Mouse (Mus musculus): ENCODE results near the gene Plekhg4. TPM values are rescaled to one million over a fixed set of nuclear protein-coding genes. Genes with fewer than 3 reads are reported as not detected.

The Plekhg4 gene
- total RNA-seq, 4 experiments from 2014 or later: 0.42 to 2.7 (median 1.3) TPM

- no peak for DNase-seq
Measured at GRCm38 (mm10) chr8:105404496-105404895, 31.4 kb downstream of the Plekhg4 start.

GRCm38 (mm10) chr8:105406416-105406815 lies 33.3 kb downstream of the Plekhg4 start:
- DNase-seq: no peak

DNA sequence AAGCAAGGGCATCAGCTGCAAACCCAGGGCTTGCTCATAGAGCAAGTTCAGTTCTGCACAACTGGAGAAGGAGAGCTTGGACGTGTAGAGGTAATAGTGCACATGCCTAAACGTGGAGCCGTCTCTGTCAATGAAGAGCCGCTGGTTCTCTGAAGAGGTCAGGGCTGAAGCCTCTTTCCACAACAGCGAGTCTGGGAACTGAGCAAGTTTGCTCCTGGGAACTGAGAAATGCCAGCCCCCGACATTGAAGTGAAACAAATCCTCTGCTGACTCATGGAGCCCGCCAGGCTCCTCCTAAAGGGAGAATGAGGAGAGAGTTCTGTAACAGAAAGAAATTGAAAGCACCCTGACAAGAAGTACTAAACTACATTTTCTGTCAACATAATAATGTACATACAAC lies 35.3 kb downstream of the Plekhg4 start:
- peak; percentile 10 for DNase-seq

GRCm38 (mm10) chr8:105409947-105410346 lies 36.9 kb downstream of the Plekhg4 start:
- DNase-seq: no peak

DNA sequence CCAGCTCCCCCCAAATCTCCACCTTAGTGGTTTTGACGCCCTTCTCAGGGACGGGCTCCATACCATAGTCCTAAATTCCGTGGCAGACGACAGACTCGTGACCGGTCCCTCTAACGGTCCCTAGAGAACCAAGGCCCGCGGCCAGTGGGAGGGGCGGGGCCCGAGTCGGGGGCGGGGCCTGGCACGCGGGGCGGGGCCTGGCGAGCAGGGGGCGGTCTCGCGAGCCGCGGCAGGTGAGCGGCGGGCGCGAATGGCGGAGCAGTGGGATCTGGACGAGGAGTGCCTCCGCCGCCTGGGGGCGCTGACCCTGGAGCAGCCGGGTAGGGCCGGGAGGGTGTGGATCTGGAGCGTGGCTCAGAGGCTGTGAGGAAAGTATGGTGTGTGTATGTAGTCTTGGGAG lies 40.3 kb downstream of the Plekhg4 start, which contains the start of the genes Kctd19 and Lrrc36:
Kctd19 (minus strand) TSS at position 112 of the 400 bp plus-strand sequence.
Lrrc36 (plus strand) TSS at position 181 of the 400 bp plus-strand sequence.
- DNase-seq: peak; percentile 23

GRCm38 (mm10) chr8:105418992-105419391 lies 45.9 kb downstream of the Plekhg4 start:
- no peak for DNase-seq

DNA sequence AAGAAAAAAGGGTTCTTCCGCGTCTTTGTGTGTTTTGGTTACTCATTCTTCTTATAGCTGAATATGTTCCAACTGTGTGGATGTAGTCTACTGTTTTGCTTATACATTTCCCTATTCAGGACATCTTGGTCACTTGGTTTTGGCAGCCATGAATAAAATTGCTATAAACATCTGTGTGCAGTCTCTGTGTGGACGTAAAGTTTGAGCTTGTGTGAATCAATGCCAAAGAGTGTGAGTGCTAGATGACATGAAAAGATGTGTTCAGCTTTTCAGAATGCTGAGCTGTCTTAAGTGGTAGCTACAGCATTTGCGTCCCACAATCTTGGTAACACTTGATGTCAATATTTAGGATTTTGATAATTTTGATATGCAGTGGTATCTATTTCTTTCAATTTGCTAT lies 46.7 kb downstream of the Plekhg4 start:
- DNase-seq: no peak

DNA sequence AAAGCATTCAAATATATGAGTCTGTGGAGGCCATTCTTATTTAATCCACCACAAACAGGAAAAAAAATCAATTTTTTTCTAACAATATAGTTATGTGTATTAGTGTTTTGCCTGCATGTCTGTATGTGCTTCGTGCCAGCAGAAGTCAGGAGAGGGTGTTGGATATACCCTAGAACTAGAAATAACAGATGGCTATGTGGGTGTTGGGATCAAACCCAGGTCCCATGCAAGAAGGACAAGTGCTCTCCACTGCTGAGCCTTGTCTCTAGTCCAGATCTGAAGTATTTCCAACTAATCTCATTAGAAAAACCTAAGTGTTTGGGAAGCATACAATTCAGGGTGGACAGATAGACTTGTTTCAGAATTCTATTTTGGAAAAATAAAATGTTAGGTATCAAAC lies 48.9 kb downstream of the Plekhg4 start:
- DNase-seq: no peak

DNA sequence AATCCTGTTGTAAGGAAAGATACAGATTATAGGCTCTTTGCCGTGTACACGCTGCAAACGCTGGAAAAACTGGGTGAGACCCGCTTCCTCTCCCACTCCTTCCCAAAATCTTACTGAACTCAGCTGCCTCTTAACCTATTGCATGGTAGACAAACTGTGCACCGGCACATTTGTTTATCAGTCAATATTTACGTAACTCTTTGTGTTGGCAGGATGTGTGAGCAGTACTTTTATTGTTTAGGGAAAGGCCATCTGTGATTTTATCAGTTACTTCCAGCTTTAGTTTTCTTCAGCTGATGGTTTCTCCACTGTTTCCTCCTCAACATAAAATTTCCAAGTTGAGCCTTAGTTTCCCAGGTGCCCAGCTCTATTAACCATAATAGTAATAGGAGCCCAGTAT lies 53.8 kb downstream of the Plekhg4 start:
- no peak for DNase-seq

DNA sequence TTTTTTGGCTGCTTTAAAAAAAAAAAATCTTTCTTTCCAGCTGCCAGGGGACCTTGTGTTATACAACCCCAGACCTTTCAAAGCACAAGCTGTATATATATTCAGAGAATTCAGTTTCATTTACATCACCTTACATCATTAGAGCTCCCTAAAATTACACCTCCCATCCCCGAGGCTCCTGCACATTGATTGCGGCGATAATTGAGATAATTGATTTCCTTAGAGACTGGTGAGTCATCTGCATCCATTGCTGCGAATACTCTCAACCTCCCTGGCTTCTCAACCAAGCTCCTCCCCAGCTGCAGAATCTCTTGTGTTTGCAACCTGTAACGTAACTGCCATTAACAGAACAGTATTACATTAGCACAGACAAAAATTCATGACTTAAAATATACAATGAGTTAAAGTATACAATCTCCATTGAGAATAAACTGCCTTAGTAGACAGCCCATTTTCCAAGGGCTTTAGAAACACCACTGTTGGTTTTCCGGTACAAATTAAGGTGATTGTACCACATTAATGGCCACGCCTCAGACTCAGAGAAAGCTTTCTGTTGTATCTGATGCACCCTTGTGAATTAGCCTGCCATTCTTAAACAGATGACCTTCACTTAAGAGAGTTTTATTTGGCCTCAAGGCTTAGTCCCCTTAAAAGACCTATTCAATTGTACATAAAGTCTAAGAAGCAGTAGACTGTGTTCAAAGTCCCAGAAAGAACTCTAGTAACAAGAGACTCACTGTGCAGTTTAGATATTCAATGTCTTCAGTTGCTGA lies 58.9 kb downstream of the Plekhg4 start:
- DNase-seq: no peak

Other genes starting within 250 kb of the Plekhg4 start
- under 1 TPM in 2 of 4 experiments, not detected in 2; 0.16 to 0.24 TPM for gene Ces4a, start 241.5 kb upstream of the Plekhg4 start, total RNA-seq (2022)
- gene Cbfb, start 202.6 kb upstream of the Plekhg4 start, total RNA-seq (2022): 100 to 1,000 TPM in 2 of 4 experiments, 10 to 100 TPM in 2; 71.5 to 127 (median 93.2) TPM
- gene D230025D16Rik, start 148.1 kb upstream of the Plekhg4 start, total RNA-seq (2022): 10 to 100 TPM; 25.0 to 31.8 (median 28.4) TPM
- 1 to 10 TPM; 3.5 to 5.9 (median 4.6) TPM for gene B3gnt9, start 118.1 kb upstream of the Plekhg4 start, total RNA-seq (2022)
- 10 to 100 TPM; 15.5 to 20.0 (median 19.2) TPM for gene Tradd, start 108.7 kb upstream of the Plekhg4 start, total RNA-seq (2022)
- gene Fbxl8, start 108.6 kb upstream of the Plekhg4 start, total RNA-seq (2022): 1 to 10 TPM; 3.9 to 5.4 (median 4.5) TPM
- 1 to 10 TPM; 2.1 to 4.8 (median 3.3) TPM for gene Hsf4, start 103.5 kb upstream of the Plekhg4 start, total RNA-seq (2022)
- gene Nol3, start 97.1 kb upstream of the Plekhg4 start, total RNA-seq (2022): 10 to 100 TPM in 1 of 4 experiments, 1 to 10 TPM in 3; 5.5 to 11.7 (median 6.5) TPM
- 1 to 10 TPM; 2.6 to 5.0 (median 4.6) TPM for gene 4931428F04Rik, start 83.4 kb upstream of the Plekhg4 start, total RNA-seq (2022)
- gene Exoc3l, start 77.2 kb upstream of the Plekhg4 start, total RNA-seq (2022): 10 to 100 TPM; 20.0 to 57.6 (median 36.8) TPM
- 10 to 100 TPM; 39.5 to 53.6 (median 42.0) TPM for gene E2f4, start 75.6 kb upstream of the Plekhg4 start, total RNA-seq (2022)
- gene Elmo3, start 67.7 kb upstream of the Plekhg4 start, total RNA-seq (2022): 10 to 100 TPM in 2 of 4 experiments, 1 to 10 TPM in 2; 7.0 to 14.0 (median 9.3) TPM
- gene Lrrc29, start 47.0 kb upstream of the Plekhg4 start, total RNA-seq (2022): 10 to 100 TPM in 2 of 4 experiments, 1 to 10 TPM in 2; 3.1 to 14.2 (median 8.5) TPM
- gene Tmem208, start 46.9 kb upstream of the Plekhg4 start, total RNA-seq (2022): 10 to 100 TPM; 62.1 to 66.9 (median 65.1) TPM
- 10 to 100 TPM; 11.8 to 21.9 (median 17.1) TPM for gene Fhod1, start 25.3 kb upstream of the Plekhg4 start, total RNA-seq (2022)
- 1 to 10 TPM in 3 of 4 experiments, under 1 TPM in 1; 0.73 to 1.9 (median 1.4) TPM for gene Slc9a5, start 24.4 kb upstream of the Plekhg4 start, total RNA-seq (2022)
- gene Kctd19, start 40.2 kb downstream of the Plekhg4 start, total RNA-seq (2022): under 1 TPM in 1 of 4 experiments, not detected in 3; 0.15 TPM
- gene Lrrc36, start 40.3 kb downstream of the Plekhg4 start, total RNA-seq (2022): 10 to 100 TPM in 1 of 4 experiments, 1 to 10 TPM in 3; 4.1 to 10.1 (median 7.0) TPM
- 10 to 100 TPM; 28.3 to 40.2 (median 33.0) TPM for gene Tppp3, start 98.3 kb downstream of the Plekhg4 start, total RNA-seq (2022)
- gene Zdhhc1, start 123.6 kb downstream of the Plekhg4 start, total RNA-seq (2022): 10 to 100 TPM; 20.6 to 40.1 (median 31.3) TPM
- under 1 TPM; 0.56 to 0.98 (median 0.82) TPM for gene Hsd11b2, start 145.5 kb downstream of the Plekhg4 start, total RNA-seq (2022)
- 100 to 1,000 TPM; 113 to 135 (median 122) TPM for gene Atp6v0d1, start 192.8 kb downstream of the Plekhg4 start, total RNA-seq (2022)
- gene Ripor1, start 232.0 kb downstream of the Plekhg4 start, total RNA-seq (2022): 10 to 100 TPM; 28.1 to 47.9 (median 37.8) TPM

All from adrenal gland, adult 8-10 months (tissue).